Mouse (Mus musculus) midbrain, embryonic 11.5 days (tissue): ENCODE results near the gene Dync1li2. TPM values are rescaled to one million over a fixed set of nuclear protein-coding genes. Genes with fewer than 3 reads are reported as not detected.

Experiments used
- ATAC-seq: fragments of 200-750 bp; cut with Nextera tagmentation; 2 replicates; pipeline ENCODE4 v1.8.0; 2017; ENCODE audit warnings: moderate TSS enrichment, moderate library complexity; ENCODE audit not compliant: low FRiP score
- DNase-seq: peaks from one replicate; pipeline ENCODE4 v3.0.0; 2015; ENCODE audit warnings: low spot score; ENCODE audit errors: missing footprints
- H3K27ac ChIP-seq: fragments of 300-500 bp; sonication (generic); 2 replicates; pipeline ENCODE4 v1.5.1; 2014; ENCODE audit warnings: low read depth, low read length
- H3K27me3 ChIP-seq: fragments of 300-500 bp; sonication (generic); 2 replicates; pipeline ENCODE4 v1.6.1; 2014; ENCODE audit warnings: mild to moderate bottlenecking, low read length, moderate library complexity, mixed read lengths; ENCODE audit not compliant: control insufficient read depth, insufficient read depth
- H3K36me3 ChIP-seq: fragments of 300-500 bp; sonication (generic); 2 replicates; pipeline ENCODE4 v1.6.1; 2014; ENCODE audit warnings: mild to moderate bottlenecking, low read length, moderate library complexity, mixed read lengths; ENCODE audit not compliant: control insufficient read depth, insufficient read depth
- H3K4me1 ChIP-seq: fragments of 300-500 bp; sonication (generic); 2 replicates; pipeline ENCODE4 v1.6.1; 2014; ENCODE audit warnings: low read length; ENCODE audit not compliant: control insufficient read depth, insufficient read depth
- H3K4me2 ChIP-seq: fragments of 300-500 bp; sonication (generic); 2 replicates; pipeline ENCODE4 v1.6.1; 2014; ENCODE audit warnings: mild to moderate bottlenecking, moderate library complexity
- H3K4me3 ChIP-seq: fragments of 300-500 bp; sonication (generic); 2 replicates; pipeline ENCODE4 v1.5.1; 2014; ENCODE audit warnings: low read depth, low read length
- H3K9ac ChIP-seq: fragments of 300-500 bp; sonication (generic); 2 replicates; pipeline ENCODE4 v1.6.1; 2014; ENCODE audit warnings: low read length
- H3K9me3 ChIP-seq: fragments of 300-500 bp; sonication (generic); 2 replicates; pipeline ENCODE4 v1.6.1; 2016; ENCODE audit warnings: low read length; ENCODE audit not compliant: control insufficient read depth
- WGBS: fragments of 180-500 bp; shearing (Covaris S2); extraction: QIAGEN DNeasy Blood & Tissue Kit; methylation state at CpG from one replicate; pipeline ENCODE4 v1.1.7; 2014; 5-methylcytosine and 5-hydroxymethylcytosine counted together
- polyA plus RNA-seq: library from polyadenylated mRNA; unstranded; fragments of >200 nt; fragmentation: Nextera tagmentation; extraction: Ambion mirVana; gene quantifications from 2 replicates; pipeline ENCODE4 v1.2.1, GENCODE M21; 2014

The Dync1li2 gene
- 87.6 and 98.2 TPM in 2 replicates for polyA plus RNA-seq

DNA sequence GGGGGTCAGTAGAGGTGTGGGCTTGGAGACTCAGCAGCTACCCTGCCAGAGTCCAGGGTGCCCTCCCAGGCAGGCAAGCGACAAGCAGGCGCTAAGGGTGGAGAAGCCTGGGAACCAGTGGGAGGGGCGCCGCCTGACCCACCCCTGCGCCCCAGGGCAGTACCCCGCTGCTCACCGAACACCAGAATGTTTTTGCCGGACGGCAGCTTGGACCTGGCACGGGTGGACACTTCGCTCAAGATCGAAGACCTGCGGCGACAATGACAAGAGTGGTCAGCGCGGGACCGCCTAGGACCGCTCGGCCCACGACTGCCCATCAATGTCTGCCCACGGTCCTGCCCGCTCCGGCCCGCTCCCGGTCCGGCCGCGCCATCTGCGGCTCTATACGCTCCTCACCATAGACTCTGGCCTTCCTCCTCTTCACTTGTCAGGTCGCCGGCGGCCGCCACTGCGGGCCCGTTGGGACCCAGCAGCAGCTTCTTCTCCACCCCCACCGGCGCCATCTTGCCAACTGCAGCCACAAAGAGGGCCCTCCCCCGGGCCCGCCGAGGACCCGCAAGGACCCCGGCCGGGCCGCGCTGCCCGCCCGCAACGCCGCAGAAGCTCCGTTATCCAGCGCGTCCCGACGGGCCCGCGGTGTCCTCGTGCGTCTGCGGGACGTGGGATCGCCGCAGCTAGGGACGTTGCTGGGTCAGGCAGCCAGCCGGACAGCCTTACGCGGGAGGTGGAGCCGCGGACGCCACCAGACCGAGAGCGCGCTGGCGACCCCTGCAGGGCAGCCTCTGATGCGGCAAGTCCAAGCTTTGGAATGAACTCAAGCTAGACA lies at the start of gene Dync1li2:
Gene Dync1li2 (minus strand): TSS at position 749 of the 826 bp plus-strand sequence.
- H3K9ac ChIP-seq = peak within 1 kb of the TSS; percentile 98
- no peaks in the 10 kb centered on the region for H3K9me3 ChIP-seq
- under 1% methylated on average over 75 of the region's 75 CpGs for WGBS
- peak within 1 kb of the TSS; percentile 68 for H3K27ac ChIP-seq
- ATAC-seq (peak; percentile 91), DNase-seq (peak; percentile 99)
- H3K27me3 ChIP-seq = no peaks in the 10 kb centered on the region
- peaks cover 12% of the 10 kb centered on the region for H3K4me1 ChIP-seq
- H3K4me2 ChIP-seq = peak within 1 kb of the TSS; percentile 92
- H3K36me3 ChIP-seq = peaks cover 5% of the 10 kb centered on the region; the same call in 1 of the 2 replicates
- H3K4me3 ChIP-seq = peak within 1 kb of the TSS; percentile 95

DNA sequence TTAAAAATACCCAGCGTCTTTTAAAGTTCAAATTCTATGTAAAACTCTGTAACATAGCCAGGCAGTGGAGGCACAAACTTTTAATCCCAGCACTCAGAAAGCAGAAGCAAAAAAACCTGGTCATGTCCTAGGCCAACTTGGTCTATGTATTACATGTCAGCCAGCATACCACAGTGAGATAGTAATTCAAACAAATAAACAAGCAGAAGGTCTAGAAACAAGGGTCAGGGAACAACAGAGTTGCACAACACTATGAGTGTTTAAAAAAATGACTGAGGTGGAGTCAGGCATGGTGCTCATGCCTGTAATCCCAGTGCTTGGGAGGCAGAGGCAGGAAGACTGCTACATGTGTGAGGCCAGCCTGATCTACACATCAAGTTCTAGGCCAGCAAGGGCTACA lies 36.2 kb upstream of the Dync1li2 start:
- Histone ChIP-seq H3K4me3 (no peak overlapping the region), H3K27ac (no peak overlapping the region), H3K9me3 (no peaks in the 10 kb centered on the region), H3K4me2 (no peak overlapping the region), H3K9ac (no peak overlapping the region), H3K4me1 (no peaks in the 10 kb centered on the region), H3K27me3 (no peaks in the 10 kb centered on the region), H3K36me3 (no peaks in the 10 kb centered on the region)
- ATAC-seq (no peak), DNase-seq (no peak)
- WGBS = 64% methylated on average over 1 of the region's 1 CpGs

DNA sequence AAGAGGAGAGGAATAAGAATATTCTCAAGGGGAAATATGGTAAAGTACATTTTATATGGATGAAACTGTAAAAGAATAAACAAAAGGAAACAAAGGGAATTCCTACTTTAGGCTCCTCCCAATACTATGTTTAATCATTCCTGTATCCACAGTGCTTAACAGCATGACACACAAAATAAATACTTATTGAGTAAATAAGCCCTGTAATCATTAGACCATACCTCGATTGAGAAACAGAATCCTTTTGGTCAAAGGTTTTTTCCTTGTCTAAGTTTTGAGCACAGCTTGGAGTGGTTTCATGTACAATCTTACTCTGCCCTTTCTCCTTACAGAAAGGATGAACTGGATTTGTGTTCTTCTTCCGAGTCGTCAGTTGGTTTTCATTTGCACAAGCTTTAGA lies 29.6 kb upstream of the Dync1li2 start:
- H3K4me1 ChIP-seq = no peaks in the 10 kb centered on the region
- ATAC-seq = no peak
- WGBS = 76% methylated on average over 3 of the region's 3 CpGs

DNA sequence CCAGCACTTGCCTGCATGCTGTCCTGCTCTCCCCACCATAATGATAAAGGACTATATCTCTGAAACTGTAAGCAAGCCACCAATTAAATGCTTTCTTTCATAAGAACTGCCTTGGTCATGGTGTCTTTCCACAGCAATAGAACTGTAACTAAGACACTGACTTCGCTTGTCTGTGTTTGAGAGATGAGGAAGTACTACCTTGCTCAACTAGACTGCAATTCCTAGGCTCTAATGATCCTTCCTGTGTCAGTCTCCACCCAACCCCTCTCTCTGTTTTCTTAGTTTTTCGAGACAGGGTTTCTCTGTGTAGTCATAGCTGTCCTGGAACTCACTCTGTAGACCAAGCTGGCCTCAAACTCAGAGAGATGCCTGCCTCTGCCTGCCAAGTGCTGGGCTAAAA lies 24.6 kb upstream of the Dync1li2 start:
- H3K9ac ChIP-seq = no peak overlapping the region
- no peak overlapping the region for H3K4me3 ChIP-seq
- H3K9me3 ChIP-seq = no peaks in the 10 kb centered on the region
- no peak overlapping the region for H3K4me2 ChIP-seq
- ATAC-seq = no peak
- no peaks in the 10 kb centered on the region for H3K4me1 ChIP-seq
- no peaks in the 10 kb centered on the region for H3K27me3 ChIP-seq
- H3K36me3 ChIP-seq = no peaks in the 10 kb centered on the region
- DNase-seq = no peak
- H3K27ac ChIP-seq = no peak overlapping the region
- WGBS = 82% methylated on average over 2 of the region's 2 CpGs

More for the DNA sequence above, 29.6 kb upstream of the Dync1li2 start:
- no peak overlapping the region for H3K27ac ChIP-seq
- no peak overlapping the region for H3K9ac ChIP-seq
- H3K4me3 ChIP-seq = no peak overlapping the region
- no peaks in the 10 kb centered on the region for H3K27me3 ChIP-seq
- no peak for DNase-seq
- H3K4me2 ChIP-seq = no peak overlapping the region
- H3K9me3 ChIP-seq = no peaks in the 10 kb centered on the region
- H3K36me3 ChIP-seq = no peaks in the 10 kb centered on the region

DNA sequence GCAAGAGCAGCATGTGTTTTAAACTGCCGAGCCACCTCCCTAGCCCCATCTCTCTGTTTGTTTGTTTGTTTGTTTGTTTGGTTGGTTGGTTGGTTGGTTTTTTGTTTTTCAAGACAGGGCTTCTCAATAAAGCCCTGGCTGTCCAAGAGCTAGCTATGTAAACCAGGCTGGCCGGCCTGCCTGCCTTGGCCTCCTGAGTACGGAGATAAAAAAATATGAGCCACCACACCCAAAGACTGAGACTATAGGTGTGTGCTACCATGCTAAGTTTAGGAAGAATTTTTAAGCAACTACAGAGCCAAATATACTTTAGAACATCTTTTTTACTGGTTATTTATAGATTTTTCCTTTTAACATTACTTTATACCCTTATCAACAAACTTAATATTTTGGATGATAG lies 9.3 kb upstream of the Dync1li2 start:
- H3K4me3 ChIP-seq = no peak overlapping the region
- H3K9me3 ChIP-seq = no peaks in the 10 kb centered on the region
- 91% methylated on average over 3 of the region's 3 CpGs for WGBS
- H3K36me3 ChIP-seq = no peaks in the 10 kb centered on the region
- no peaks in the 10 kb centered on the region for H3K27me3 ChIP-seq
- H3K27ac ChIP-seq = no peak overlapping the region
- no peak overlapping the region for H3K9ac ChIP-seq
- ATAC-seq = no peak
- DNase-seq = no peak
- H3K4me2 ChIP-seq = no peak overlapping the region
- no peaks in the 10 kb centered on the region for H3K4me1 ChIP-seq

DNA sequence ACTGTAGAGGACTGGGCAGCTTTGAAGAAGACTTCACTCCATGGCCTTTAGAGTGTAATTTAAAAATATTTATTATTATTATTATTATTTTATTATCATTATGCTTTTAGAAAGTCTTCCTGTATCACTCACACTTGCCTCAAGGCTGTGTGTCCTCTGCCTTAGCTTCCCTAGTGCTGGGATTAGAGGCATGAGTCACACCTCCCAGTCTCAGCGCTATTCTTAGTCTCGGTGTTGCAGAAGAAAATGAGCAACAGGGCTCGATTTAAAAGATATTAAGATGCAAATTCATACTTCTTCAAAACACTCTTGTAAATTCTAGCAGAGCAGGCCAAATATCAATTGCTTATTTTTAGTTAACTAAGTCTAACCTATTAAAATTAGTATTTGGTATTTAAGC lies 5.9 kb upstream of the Dync1li2 start:
- H3K9ac ChIP-seq = no peak overlapping the region
- H3K4me3 ChIP-seq = no peak overlapping the region
- H3K4me1 ChIP-seq = no peaks in the 10 kb centered on the region
- no peak overlapping the region for H3K27ac ChIP-seq
- DNase-seq = no peak
- WGBS = 81% methylated on average over 3 of the region's 3 CpGs
- H3K27me3 ChIP-seq = no peaks in the 10 kb centered on the region
- H3K36me3 ChIP-seq = no peaks in the 10 kb centered on the region
- no peaks in the 10 kb centered on the region for H3K9me3 ChIP-seq
- ATAC-seq = no peak
- H3K4me2 ChIP-seq = no peak overlapping the region

DNA sequence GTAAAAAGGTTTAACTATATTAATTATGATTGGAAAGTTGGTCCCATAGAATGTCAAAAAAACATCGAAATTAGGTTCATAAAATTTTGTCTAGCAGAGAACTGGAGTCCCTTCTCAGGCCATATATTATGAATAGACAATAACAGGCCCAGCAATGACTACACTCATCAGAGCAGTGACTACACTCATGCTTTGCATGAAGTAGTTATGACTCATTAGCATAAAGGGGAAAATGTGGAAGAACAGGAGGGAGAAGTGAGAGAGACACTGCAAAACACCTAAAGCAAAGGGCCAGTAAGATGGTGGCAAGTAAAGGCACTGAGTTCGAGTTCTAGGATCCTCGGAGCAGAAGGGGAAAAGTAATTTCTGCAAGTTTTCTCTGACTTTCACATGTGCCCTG lies 3.2 kb upstream of the Dync1li2 start:
- Histone ChIP-seq H3K9me3 (no peaks in the 10 kb centered on the region), H3K27me3 (no peaks in the 10 kb centered on the region), H3K27ac (no peak overlapping the region), H3K36me3 (no peaks in the 10 kb centered on the region), H3K9ac (no peak overlapping the region), H3K4me2 (no peak overlapping the region), H3K4me3 (no peak overlapping the region), H3K4me1 (peaks cover 9% of the 10 kb centered on the region)
- DNase-seq (no peak), ATAC-seq (no peak)
- WGBS = 85% methylated on average over 3 of the region's 3 CpGs

DNA sequence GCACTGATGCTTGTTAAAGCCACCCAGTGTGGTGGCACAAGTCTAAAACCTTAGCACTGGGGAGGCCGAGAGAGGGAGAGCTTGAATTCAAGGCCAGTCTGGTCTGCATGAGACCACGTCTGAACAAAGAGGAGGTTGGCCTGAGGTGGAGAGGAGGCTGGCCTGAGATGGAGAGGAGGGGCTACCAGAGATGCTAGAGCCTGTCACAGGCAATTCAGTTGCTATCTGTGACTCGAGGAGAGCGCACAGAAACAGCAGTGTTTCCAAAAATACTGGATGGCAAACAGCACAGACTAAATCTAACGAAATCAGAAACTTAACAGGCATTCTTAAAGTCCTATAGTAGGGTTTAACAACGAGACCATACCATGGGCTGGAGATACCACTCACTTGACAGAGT lies 2.4 kb upstream of the Dync1li2 start:
- Histone ChIP-seq H3K27me3 (no peaks in the 10 kb centered on the region), H3K9ac (no peak overlapping the region), H3K4me2 (no peak overlapping the region), H3K4me3 (no peak overlapping the region), H3K4me1 (peaks cover 12% of the 10 kb centered on the region), H3K36me3 (no peaks in the 10 kb centered on the region), H3K9me3 (no peaks in the 10 kb centered on the region), H3K27ac (no peak overlapping the region)
- ATAC-seq = no peak
- DNase-seq = no peak
- WGBS = 73% methylated on average over 6 of the region's 6 CpGs

DNA sequence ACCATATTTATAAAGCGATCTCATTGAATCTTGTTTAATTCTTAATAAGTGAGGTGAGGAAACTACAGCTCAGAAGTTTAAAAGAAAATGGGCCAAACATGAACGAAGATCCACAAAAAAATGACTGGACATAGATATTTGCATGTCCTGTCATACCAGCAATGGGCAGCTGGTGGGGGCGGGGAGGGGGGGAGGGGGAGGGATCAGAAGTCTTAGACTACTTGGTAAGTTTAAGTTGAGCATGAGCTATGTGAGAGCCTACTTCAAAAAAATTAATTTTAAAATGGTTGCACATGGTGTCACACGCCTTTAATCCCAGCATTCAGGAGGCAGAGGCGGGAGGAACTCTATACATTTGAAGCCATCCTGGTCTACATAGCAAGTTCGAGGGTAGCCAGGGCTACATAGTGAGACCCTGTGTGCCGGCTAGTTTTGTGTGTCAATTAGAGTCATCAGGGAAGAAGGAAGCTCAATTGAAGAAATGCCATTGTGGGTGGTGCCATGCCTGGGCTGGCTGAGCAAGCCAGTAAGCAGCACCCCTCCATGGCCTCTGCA lies 355 bp upstream of the Dync1li2 start:
- H3K4me2 ChIP-seq = no peak overlapping the region; the same call in 1 of the 2 replicates

More for the DNA sequence above, 355 bp upstream of the Dync1li2 start:
- Histone ChIP-seq H3K9me3 (no peaks in the 10 kb centered on the region), H3K4me1 (peaks cover 12% of the 10 kb centered on the region), H3K27ac (no peak overlapping the region), H3K9ac (peak overlapping the region; percentile 98; the same call in 1 of the 2 replicates), H3K27me3 (no peaks in the 10 kb centered on the region), H3K36me3 (peaks cover 5% of the 10 kb centered on the region; the same call in 1 of the 2 replicates), H3K4me3 (peak overlapping the region; percentile 95)
- DNase-seq = no peak
- ATAC-seq = peak; percentile 51; the same call in 1 of the 2 replicates
- 62% methylated on average over 7 of the region's 7 CpGs for WGBS
